Mouse (Mus musculus) thymus, postnatal 0 days (tissue): ENCODE measurements around the gene Bpi. TPM values are rescaled to one million over a fixed set of nuclear protein-coding genes. Genes with fewer than 3 reads are reported as not detected.

Source experiments
- DNase-seq: peaks from one replicate; pipeline ENCODE4 v3.0.0-alpha.2; 2015; ENCODE audit warnings: low spot score
- polyA plus RNA-seq: library from polyadenylated mRNA; unstranded; fragments of >200 nt; fragmentation: Nextera tagmentation; extraction: Ambion mirVana; gene quantifications from 2 replicates; pipeline ENCODE4 v1.2.1, GENCODE M21; 2015

The Bpi gene
- polyA plus RNA-seq = 0.08 TPM in 1 of 2 replicates, not detected in the other

- peak; percentile 13 for DNase-seq
Measured at GRCm38 (mm10) chr2:158258005-158258418, at the start of gene Bpi. Bpi (plus strand) TSS chr2:158258094.

- DNase-seq = no peak
Measured at GRCm38 (mm10) chr2:158209776-158210175, 48.1 kb upstream of the Bpi start.

- DNase-seq = no peak
Measured at GRCm38 (mm10) chr2:158210503-158210902, 47.4 kb upstream of the Bpi start.

GRCm38 (mm10) chr2:158210958-158211357 is 46.9 kb upstream of the Bpi start:
- no peak for DNase-seq

- DNase-seq = no peak
Measured at GRCm38 (mm10) chr2:158211764-158212471, 46.0 kb upstream of the Bpi start.

GRCm38 (mm10) chr2:158215283-158216117 is 42.4 kb upstream of the Bpi start:
- no peak for DNase-seq

GRCm38 (mm10) chr2:158216510-158216909 is 41.4 kb upstream of the Bpi start:
- no peak for DNase-seq

GRCm38 (mm10) chr2:158219562-158219961 is 38.3 kb upstream of the Bpi start:
- DNase-seq = no peak

- DNase-seq = no peak
Measured at GRCm38 (mm10) chr2:158221446-158222084, 36.3 kb upstream of the Bpi start.

- DNase-seq = no peak
Measured at GRCm38 (mm10) chr2:158222664-158223063, 35.2 kb upstream of the Bpi start.

- no peak for DNase-seq
Measured at GRCm38 (mm10) chr2:158223497-158223896, 34.4 kb upstream of the Bpi start.

GRCm38 (mm10) chr2:158225301-158225700 is 32.6 kb upstream of the Bpi start:
- no peak for DNase-seq

- no peak for DNase-seq
Measured at GRCm38 (mm10) chr2:158228670-158229502, 29.0 kb upstream of the Bpi start, which contains the start of gene D630003M21Rik. D630003M21Rik (minus strand) TSS chr2:158229222.

- no peak for DNase-seq
Measured at GRCm38 (mm10) chr2:158229503-158229892, 28.4 kb upstream of the Bpi start.

- DNase-seq = no peak
Measured at GRCm38 (mm10) chr2:158230617-158231016, 27.3 kb upstream of the Bpi start.

- DNase-seq = no peak
Measured at GRCm38 (mm10) chr2:158231071-158231470, 26.8 kb upstream of the Bpi start.

GRCm38 (mm10) chr2:158232414-158232813 is 25.5 kb upstream of the Bpi start:
- DNase-seq = no peak

- no peak for DNase-seq
Measured at GRCm38 (mm10) chr2:158233106-158233505, 24.8 kb upstream of the Bpi start.

- no peak for DNase-seq
Measured at GRCm38 (mm10) chr2:158236698-158237097, 21.2 kb upstream of the Bpi start.

- no peak for DNase-seq
Measured at GRCm38 (mm10) chr2:158238101-158238500, 19.8 kb upstream of the Bpi start.

GRCm38 (mm10) chr2:158241126-158241738 is 16.7 kb upstream of the Bpi start:
- DNase-seq = no peak
